Mouse (Mus musculus) ES-Bruce4 (cell line): ENCODE results near the gene Cfap45. TPM values are rescaled to one million over a fixed set of nuclear protein-coding genes. Genes with fewer than 3 reads are reported as not detected.

Source experiments
- H3K27ac ChIP-seq: 2 replicates; pipeline ENCODE4 v1.5.1; 2012; ENCODE audit warnings: low read length, inconsistent platforms; ENCODE audit not compliant: insufficient read depth
- H3K27me3 ChIP-seq: 2 replicates; pipeline ENCODE4 v1.6.1; 2012; ENCODE audit warnings: mild to moderate bottlenecking, low read length, inconsistent platforms; ENCODE audit not compliant: control insufficient read depth, poor library complexity, insufficient read depth, severe bottlenecking
- H3K36me3 ChIP-seq: 2 replicates; pipeline ENCODE4 v1.6.1; 2012; ENCODE audit warnings: inconsistent platforms, mild to moderate bottlenecking, low read length, moderate library complexity; ENCODE audit not compliant: control insufficient read depth, poor library complexity, insufficient read depth, severe bottlenecking
- H3K4me1 ChIP-seq: one replicate; pipeline ENCODE4 v1.8.1; 2011; ENCODE audit warnings: low read length; ENCODE audit not compliant: control insufficient read depth, insufficient read depth
- H3K4me3 ChIP-seq: 2 replicates; pipeline ENCODE4 v1.5.1; 2011; ENCODE audit warnings: low read depth, mild to moderate bottlenecking, low read length
- H3K9ac ChIP-seq: 2 replicates; pipeline ENCODE4 v1.6.1; 2012; ENCODE audit warnings: low read depth, mild to moderate bottlenecking, inconsistent platforms; ENCODE audit not compliant: poor library complexity, severe bottlenecking
- H3K9me3 ChIP-seq: replicated peaks from 2 replicates; pipeline ENCODE4 v1.6.1; 2012; ENCODE audit warnings: mild to moderate bottlenecking, low read length, inconsistent platforms; ENCODE audit not compliant: control insufficient read depth, poor library complexity, insufficient read depth, severe bottlenecking
- CTCF ChIP-seq: IDR thresholded peaks from one replicate; pipeline ENCODE4 v1.8.1; 2011; ENCODE audit warnings: low read depth, low read length
- EP300 ChIP-seq: IDR thresholded peaks from 2 replicates; pipeline ENCODE4 v1.6.1; 2011; ENCODE audit warnings: low read depth, low read length; ENCODE audit not compliant: insufficient read depth
- POLR2A ChIP-seq: IDR thresholded peaks from one replicate; pipeline ENCODE4 v1.8.1; 2011; ENCODE audit warnings: low read length; ENCODE audit not compliant: insufficient read depth
- polyA plus RNA-seq: library from polyadenylated mRNA; stranded (reverse); fragments of >200 nt; gene quantifications from 2 replicates; pipeline ENCODE4 v1.2.4, GENCODE M21; 2011; ENCODE audit warnings: low read depth; ENCODE audit not compliant: missing spikeins, insufficient read depth, insufficient read length

Cfap45 gene
- polyA plus RNA-seq, 1 experiment = 2.1 TPM

- H3K4me1 ChIP-seq = peaks cover 2% of the 10 kb centered on the region
- TF ChIP-seq EP300 (no peak), POLR2A (no peak), CTCF (no peak)
- no peaks in the 10 kb centered on the region for H3K36me3 ChIP-seq
- H3K4me3 ChIP-seq = no peak overlapping the region
- no peaks in the 10 kb centered on the region for H3K27me3 ChIP-seq
- H3K27ac ChIP-seq = no peak overlapping the region
- no peak overlapping the region for H3K9ac ChIP-seq
- no peaks in the 10 kb centered on the region for H3K9me3 ChIP-seq
Measured at GRCm38 (mm10) chr1:172527431-172527830, 6.8 kb downstream of the Cfap45 start.

- no peak for TF ChIP-seq POLR2A
- TF ChIP-seq EP300 = peak; percentile 43; the same call in 1 of the 2 replicates
- TF ChIP-seq CTCF = peak; percentile 100
- H3K4me3 ChIP-seq = no peak overlapping the region
- H3K9me3 ChIP-seq = no peaks in the 10 kb centered on the region
- no peaks in the 10 kb centered on the region for H3K27me3 ChIP-seq
- no peaks in the 10 kb centered on the region for H3K36me3 ChIP-seq
- no peak overlapping the region for H3K27ac ChIP-seq
- no peak overlapping the region for H3K9ac ChIP-seq
- peaks cover 2% of the 10 kb centered on the region for H3K4me1 ChIP-seq
Measured at GRCm38 (mm10) chr1:172528701-172529100, 8.1 kb downstream of the Cfap45 start.

- H3K27me3 ChIP-seq = no peaks in the 10 kb centered on the region
- no peaks in the 10 kb centered on the region for H3K9me3 ChIP-seq
- no peaks in the 10 kb centered on the region for H3K4me1 ChIP-seq
- H3K9ac ChIP-seq = no peak overlapping the region
- no peak overlapping the region for H3K4me3 ChIP-seq
- TF ChIP-seq POLR2A (no peak), CTCF (no peak), EP300 (no peak)
- H3K27ac ChIP-seq = no peak overlapping the region
- H3K36me3 ChIP-seq = no peaks in the 10 kb centered on the region
Measured at GRCm38 (mm10) chr1:172530544-172531220, 10.1 kb downstream of the Cfap45 start.

- H3K27me3 ChIP-seq = no peaks in the 10 kb centered on the region
- TF ChIP-seq CTCF (no peak), EP300 (no peak), POLR2A (no peak)
- H3K9me3 ChIP-seq = no peaks in the 10 kb centered on the region
- no peaks in the 10 kb centered on the region for H3K4me1 ChIP-seq
- no peak overlapping the region for H3K4me3 ChIP-seq
- no peaks in the 10 kb centered on the region for H3K36me3 ChIP-seq
- no peak overlapping the region for H3K9ac ChIP-seq
- no peak overlapping the region for H3K27ac ChIP-seq
Measured at GRCm38 (mm10) chr1:172532551-172532950, 11.9 kb downstream of the Cfap45 start.

- H3K9me3 ChIP-seq = no peaks in the 10 kb centered on the region
- no peaks in the 10 kb centered on the region for H3K4me1 ChIP-seq
- no peak overlapping the region for H3K27ac ChIP-seq
- H3K9ac ChIP-seq = no peak overlapping the region
- no peaks in the 10 kb centered on the region for H3K27me3 ChIP-seq
- no peaks in the 10 kb centered on the region for H3K36me3 ChIP-seq
- TF ChIP-seq POLR2A = no peak
- no peak overlapping the region for H3K4me3 ChIP-seq
Measured at GRCm38 (mm10) chr1:172535116-172535515, 14.5 kb downstream of the Cfap45 start.

- no peak for TF ChIP-seq CTCF
- no peak for TF ChIP-seq EP300
- no peak for TF ChIP-seq POLR2A
- H3K9ac ChIP-seq = no peak overlapping the region
- H3K36me3 ChIP-seq = no peaks in the 10 kb centered on the region
- H3K9me3 ChIP-seq = no peaks in the 10 kb centered on the region
- H3K4me1 ChIP-seq = no peaks in the 10 kb centered on the region
- H3K27ac ChIP-seq = no peak overlapping the region
- H3K4me3 ChIP-seq = no peak overlapping the region
- H3K27me3 ChIP-seq = no peaks in the 10 kb centered on the region
Measured at GRCm38 (mm10) chr1:172539827-172540226, 19.2 kb downstream of the Cfap45 start.
